Mouse (Mus musculus) G1E (cell line): ENCODE data around the gene Sema7a. TPM values are rescaled to one million over a fixed set of nuclear protein-coding genes. Genes with fewer than 3 reads are reported as not detected.

Experiments used
- ATAC-seq: 2 replicates; pipeline ENCODE4 v1.8.0; 2016; ENCODE audit warnings: mild to moderate bottlenecking; ENCODE audit not compliant: insufficient number of reproducible peaks, poor library complexity, low FRiP score, severe bottlenecking; ENCODE audit errors: extremely low read depth
- DNase-seq: peaks from one replicate; pipeline ENCODE4 v3.0.0; 2012; ENCODE audit warnings: low spot score
- H3K27me3 ChIP-seq: 2 replicates; pipeline ENCODE4 v1.6.1; 2012; ENCODE audit warnings: mild to moderate bottlenecking, low read length, inconsistent platforms; ENCODE audit not compliant: insufficient read depth
- H3K36me3 ChIP-seq: replicated peaks from 2 replicates; pipeline ENCODE3; 2012; ENCODE audit warnings: mild to moderate bottlenecking, inconsistent platforms
- H3K4me1 ChIP-seq: 2 replicates; pipeline ENCODE4 v1.6.1; 2012; ENCODE audit warnings: low read depth, low read length, inconsistent platforms, mixed read lengths; ENCODE audit not compliant: insufficient read depth
- H3K4me3 ChIP-seq: 2 replicates; pipeline ENCODE4 v1.5.1; 2012; ENCODE audit warnings: low read depth, mild to moderate bottlenecking, inconsistent platforms, low read length, moderate library complexity, mixed read lengths
- H3K9me3 ChIP-seq: replicated peaks from 2 replicates; pipeline ENCODE4 v1.6.1; 2012; ENCODE audit warnings: inconsistent platforms
- CTCF ChIP-seq: IDR thresholded peaks from 2 replicates; pipeline ENCODE4 v1.5.1; 2012; ENCODE audit warnings: low read depth, low read length, inconsistent platforms, mixed read lengths
- GATA1 ChIP-seq: IDR thresholded peaks from 2 replicates; pipeline ENCODE4 v1.6.1; 2012; ENCODE audit warnings: borderline replicate concordance, low read length, inconsistent platforms, mixed read lengths
- GATA2 ChIP-seq: IDR thresholded peaks from 2 replicates; pipeline ENCODE4 v1.6.1; 2012; ENCODE audit warnings: low read depth, low read length, inconsistent platforms, borderline replicate concordance
- POLR2AphosphoS5 ChIP-seq: IDR thresholded peaks from 2 replicates; pipeline ENCODE4 v1.6.1; 2012; ENCODE audit warnings: low read depth, low read length, inconsistent platforms; ENCODE audit not compliant: insufficient replicate concordance
- TAL1 ChIP-seq: conservative IDR thresholded peaks from 2 replicates; pipeline ENCODE4 v1.6.1; 2012; ENCODE audit warnings: low read depth, low read length, inconsistent platforms, mixed read lengths
- polyA plus RNA-seq: library from polyadenylated mRNA; stranded (reverse); fragments of >175 nt; gene quantifications from 2 replicates; pipeline ENCODE4 v1.2.3, GENCODE M21; 2012
- total RNA-seq, 2 experiments: library from RNA; stranded (forward) in 1 of 2; stranded (reverse) in 1 of 2; fragments of 200-1000 nt in 1 of 2; fragments of >200 nt in 1 of 2; fragmentation: Nextera tagmentation in 1 of 2; gene quantifications; 2 replicates each; pipeline ENCODE4 v1.2.3; 2014 to 2017

Gene Sema7a
- total and polyA plus RNA-seq, 3 experiments, result 0.01 TPM; not detected in 2

DNA sequence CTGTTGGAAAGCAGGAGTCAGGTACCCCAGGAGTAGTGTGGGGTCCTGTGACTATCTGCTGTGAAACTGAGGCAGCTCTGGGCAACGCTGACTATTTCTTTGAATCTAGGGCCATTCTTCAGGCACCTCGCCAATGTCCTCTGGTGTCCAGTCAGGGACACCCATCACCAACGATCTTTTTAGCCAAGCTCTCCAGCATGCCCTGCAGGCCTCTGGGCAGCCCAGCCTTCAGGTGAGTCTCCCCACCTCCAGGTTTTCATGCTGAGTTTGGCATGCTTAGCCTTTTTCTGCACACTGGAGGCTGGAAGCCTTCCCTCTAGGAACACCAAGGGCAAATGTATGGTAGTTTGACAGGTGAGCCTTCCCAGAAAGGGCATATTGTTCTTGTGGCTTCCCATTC lies 16.9 kb upstream of the Sema7a start:
- TF ChIP-seq GATA1 (no peak), POLR2AphosphoS5 (no peak), CTCF (no peak), GATA2 (no peak), TAL1 (no peak)
- DNase-seq (no peak), ATAC-seq (no peak)
- no peaks in the 10 kb centered on the region for H3K9me3 ChIP-seq
- H3K27me3 ChIP-seq, result no peaks in the 10 kb centered on the region
- peaks cover 88% of the 10 kb centered on the region for H3K36me3 ChIP-seq
- no peak overlapping the region for H3K4me3 ChIP-seq
- H3K4me1 ChIP-seq, result no peaks in the 10 kb centered on the region

DNA sequence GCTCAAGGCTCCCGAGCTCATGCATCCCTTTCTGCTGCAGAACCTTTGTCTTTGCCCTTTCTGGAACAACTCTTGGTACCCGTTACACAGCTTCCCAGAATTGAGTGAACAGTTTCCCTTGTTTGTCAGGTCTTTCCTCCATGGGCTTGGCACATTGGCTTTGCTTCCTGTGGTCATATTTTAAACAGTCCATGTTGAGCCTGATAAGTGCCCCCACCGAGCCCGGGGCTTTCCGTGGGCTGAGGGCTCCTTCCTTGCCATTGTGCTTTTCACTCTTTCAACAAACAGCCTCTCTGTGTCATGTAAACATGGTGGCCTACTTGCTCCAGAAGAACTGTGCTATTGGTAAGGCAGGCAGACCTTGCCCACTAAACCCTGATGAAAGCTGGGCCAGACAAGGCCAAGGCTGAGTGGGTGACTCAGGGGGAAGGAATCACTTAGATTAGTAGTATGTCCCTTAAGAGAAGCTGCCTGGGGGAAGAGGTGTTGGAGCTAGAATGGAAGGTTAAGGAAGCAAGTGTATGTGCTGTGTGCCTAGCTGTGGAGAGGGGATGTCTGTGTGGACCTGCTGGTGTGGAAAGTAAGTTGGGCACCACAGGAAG lies 8.6 kb upstream of the Sema7a start:
- Histone ChIP-seq H3K9me3 (no peaks in the 10 kb centered on the region), H3K4me3 (no peak overlapping the region), H3K36me3 (peaks cover 36% of the 10 kb centered on the region), H3K27me3 (peaks cover 13% of the 10 kb centered on the region; the same call in 1 of the 2 replicates), H3K4me1 (peaks cover 3% of the 10 kb centered on the region; the same call in 1 of the 2 replicates)
- no peak for DNase-seq
- no peak for ATAC-seq
- TF ChIP-seq GATA1, result no peak
- TF ChIP-seq POLR2AphosphoS5, result no peak
- TF ChIP-seq GATA2, result no peak
- no peak for TF ChIP-seq TAL1
- no peak for TF ChIP-seq CTCF

DNA sequence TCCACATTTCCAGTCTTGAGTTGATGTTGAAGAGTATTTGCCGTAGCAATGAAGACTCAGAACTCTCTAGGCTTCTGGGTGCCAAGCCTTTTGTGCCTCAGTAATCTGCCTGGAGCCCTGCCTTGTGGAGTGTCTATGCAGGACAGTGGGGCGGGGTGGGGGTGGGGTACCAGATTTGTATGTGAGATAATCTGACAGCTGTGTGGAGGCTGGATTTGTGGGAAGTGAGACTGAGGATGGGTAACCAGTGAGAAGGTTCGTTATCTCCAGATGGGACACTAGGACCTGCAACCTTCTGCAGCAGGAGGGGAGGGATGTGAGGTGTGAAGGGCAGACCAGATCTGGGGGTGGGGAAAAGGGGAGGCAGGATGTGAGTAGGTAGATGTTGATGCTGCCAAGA lies 7.7 kb upstream of the Sema7a start:
- DNase-seq (no peak), ATAC-seq (no peak)
- Histone ChIP-seq H3K4me3 (no peak overlapping the region), H3K4me1 (peaks cover 3% of the 10 kb centered on the region; the same call in 1 of the 2 replicates), H3K36me3 (peaks cover 29% of the 10 kb centered on the region), H3K27me3 (peaks cover 17% of the 10 kb centered on the region; the same call in 1 of the 2 replicates), H3K9me3 (no peaks in the 10 kb centered on the region)
- TF ChIP-seq POLR2AphosphoS5, result no peak
- TF ChIP-seq TAL1, result no peak
- TF ChIP-seq GATA2, result no peak
- TF ChIP-seq CTCF, result no peak
- no peak for TF ChIP-seq GATA1

DNA sequence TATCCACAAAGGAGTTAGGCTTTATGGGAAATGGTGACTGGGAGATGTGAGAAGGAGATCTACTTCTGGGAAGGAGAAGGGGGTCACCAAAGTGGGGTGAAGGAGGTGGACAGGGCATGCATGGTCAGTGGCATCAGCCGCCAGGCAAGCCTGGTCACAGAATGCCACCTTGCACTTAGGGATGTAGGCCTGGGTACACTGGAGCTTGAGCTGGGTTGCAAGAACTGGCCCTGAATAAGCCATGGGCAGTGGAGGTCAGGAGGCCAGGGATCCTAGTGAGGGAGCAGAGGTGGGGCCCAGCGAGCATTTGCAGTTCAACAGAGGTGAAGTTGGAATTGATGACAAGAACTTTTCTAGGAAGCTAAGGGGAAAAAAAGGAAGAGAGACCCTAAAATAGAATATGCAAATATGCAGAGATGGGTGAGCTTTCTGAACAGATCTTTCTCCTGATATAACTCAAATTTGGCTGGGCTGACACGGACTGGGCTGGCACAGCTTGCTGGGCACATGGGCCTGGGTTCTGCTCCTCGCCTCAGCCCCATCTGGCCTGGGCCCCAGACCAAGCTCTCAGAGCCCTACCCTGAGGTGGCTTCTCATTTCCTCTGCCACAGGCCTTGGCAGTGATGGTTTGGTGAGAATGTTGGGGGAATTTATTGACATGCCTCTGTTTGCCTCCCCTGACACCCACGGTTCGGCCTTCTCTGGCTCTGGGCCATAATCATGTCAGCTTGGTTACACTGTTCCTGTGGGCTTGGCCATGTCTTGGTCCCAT lies 6.9 kb upstream of the Sema7a start:
- TF ChIP-seq GATA1 (no peak), POLR2AphosphoS5 (no peak), GATA2 (no peak), CTCF (no peak), TAL1 (no peak)
- ATAC-seq (no peak), DNase-seq (no peak)
- Histone ChIP-seq H3K4me1 (peaks cover 3% of the 10 kb centered on the region; the same call in 1 of the 2 replicates), H3K36me3 (peaks cover 22% of the 10 kb centered on the region), H3K9me3 (no peaks in the 10 kb centered on the region), H3K27me3 (peaks cover 20% of the 10 kb centered on the region; the same call in 1 of the 2 replicates), H3K4me3 (no peak overlapping the region)

DNA sequence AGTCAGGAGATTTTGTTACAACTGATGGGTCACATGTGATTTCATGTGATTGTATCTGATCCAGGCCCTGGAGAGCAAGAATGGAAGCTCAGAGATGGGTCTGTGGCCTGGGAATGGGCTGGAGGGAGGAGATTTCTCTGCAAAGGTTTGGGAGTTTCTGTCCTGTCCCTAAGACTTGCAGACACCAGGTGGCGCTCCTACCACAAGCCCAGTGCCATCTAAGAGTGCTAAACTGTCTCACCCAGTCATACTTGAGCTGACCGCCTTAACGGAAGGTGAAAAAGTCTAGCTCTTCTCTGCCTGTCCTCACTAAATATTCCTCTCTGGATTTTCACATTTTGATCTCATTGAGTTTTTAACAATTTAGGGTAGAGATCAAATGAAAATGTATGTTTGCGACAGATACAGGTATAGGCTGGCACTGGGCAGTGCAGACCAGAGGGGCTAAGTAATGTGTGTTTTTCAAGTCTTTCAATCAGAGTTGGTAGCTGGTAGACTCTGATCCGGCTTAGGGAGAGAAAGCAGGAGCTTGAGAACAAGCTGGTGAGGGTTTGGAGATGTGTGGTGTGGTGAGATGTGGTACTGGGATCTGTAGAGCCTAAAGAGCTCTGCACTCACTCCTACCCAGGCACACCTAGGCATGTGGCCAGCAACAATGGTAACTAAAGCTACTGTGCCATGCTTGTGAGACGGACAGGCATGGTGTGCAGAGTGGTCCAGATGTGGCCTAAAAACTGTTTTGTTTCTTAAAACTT lies 4.1 kb upstream of the Sema7a start:
- ATAC-seq, result no peak
- no peaks in the 10 kb centered on the region for H3K36me3 ChIP-seq
- no peak overlapping the region for H3K4me3 ChIP-seq
- DNase-seq, result peak; percentile 52
- H3K4me1 ChIP-seq, result peaks cover 3% of the 10 kb centered on the region; the same call in 1 of the 2 replicates
- H3K9me3 ChIP-seq, result peaks cover 6% of the 10 kb centered on the region
- no peak for TF ChIP-seq TAL1
- TF ChIP-seq CTCF, result peak; percentile 69
- H3K27me3 ChIP-seq, result peaks cover 42% of the 10 kb centered on the region; the same call in 1 of the 2 replicates

DNA sequence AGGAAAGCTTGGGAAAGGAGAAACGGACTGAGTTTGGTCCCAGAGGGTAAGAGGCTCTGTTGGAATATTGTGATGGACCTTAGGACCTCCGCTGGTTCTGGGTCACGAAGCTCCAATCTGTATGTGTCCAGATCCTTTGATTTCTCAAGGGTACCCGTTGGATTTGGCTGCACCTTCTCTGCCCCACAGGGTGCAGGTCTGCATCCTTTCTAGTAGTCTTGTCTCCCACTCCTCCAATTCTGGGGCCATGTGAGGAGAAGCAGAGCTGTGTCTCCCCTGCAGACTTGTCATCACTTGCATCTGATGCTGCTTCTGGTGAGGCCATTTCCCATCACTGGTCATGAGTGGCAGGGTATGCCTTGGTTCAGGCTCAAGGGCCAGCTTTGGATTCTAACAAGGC lies 2.7 kb upstream of the Sema7a start:
- H3K4me3 ChIP-seq, result no peak overlapping the region
- no peak for TF ChIP-seq CTCF
- peaks cover 3% of the 10 kb centered on the region; the same call in 1 of the 2 replicates for H3K4me1 ChIP-seq
- H3K36me3 ChIP-seq, result no peaks in the 10 kb centered on the region
- DNase-seq (no peak), ATAC-seq (no peak)
- peaks cover 55% of the 10 kb centered on the region; the same call in 1 of the 2 replicates for H3K27me3 ChIP-seq
- H3K9me3 ChIP-seq, result peaks cover 6% of the 10 kb centered on the region
